ENCODE assay signal across 9 mouse cellular contexts in genomic region chr11:16257473-16257921, GRCm38 (mm10). TPM values are rescaled to one million over a fixed set of nuclear protein-coding genes. Genes with fewer than 3 reads are reported as not detected.
DNase-seq lines count a peak whose midpoint lies in the region; ATAC-seq and TF ChIP-seq lines count a peak whose summit lies in the region.
"Had no signal": no experiment of that assay in that cellular context is flagged by ENCODE, and none has a peak within 500 bp of the region (broad histone marks: within the 10 kb centered on the region; RNA-seq: fewer than 3 reads in every experiment).

Gene Vstm2a (plus strand): TSS chr11:16257724.

- ATAC-seq in lung, postnatal 0 days, result no peak
- ATAC-seq in kidney, embryonic 16.5 days (ENCODE audit: low FRiP score, low TSS enrichment), result peak; percentile 58
- ATAC-seq in liver, embryonic 13.5 days (ENCODE audit: low read depth), result no peak
- ATAC-seq in monocyte, adult 5-6 weeks (replicated peaks; ENCODE audit: insufficient number of reproducible peaks, low FRiP score, low TSS enrichment, poor library complexity, severe bottlenecking), result no peak

- H3K36me3 ChIP-seq in lung, postnatal 0 days (ENCODE audit: insufficient read depth, low read length), result no peaks in the 10 kb centered on the region
- H3K36me3 ChIP-seq in kidney, embryonic 16.5 days (ENCODE audit: insufficient read depth, low read length), result no peaks in the 10 kb centered on the region
- no peaks in the 10 kb centered on the region for H3K36me3 ChIP-seq in liver, embryonic 13.5 days

- H3K9ac ChIP-seq in lung, postnatal 0 days (replicated peaks; ENCODE audit: low read depth), result no peak within 1 kb of the TSS
- peak within 1 kb of the TSS; percentile 44; the same call in 1 of the 2 replicates for H3K9ac ChIP-seq in kidney, embryonic 16.5 days (replicated peaks; ENCODE audit: low read length)
- H3K9ac ChIP-seq in liver, embryonic 13.5 days, result no peak within 1 kb of the TSS

- no peaks in the 10 kb centered on the region for H3K9me3 ChIP-seq in lung, postnatal 0 days (ENCODE audit: low read length)
- no peaks in the 10 kb centered on the region for H3K9me3 ChIP-seq in kidney, embryonic 16.5 days (ENCODE audit: low read length)
- no peaks in the 10 kb centered on the region for H3K9me3 ChIP-seq in liver, embryonic 13.5 days (replicated peaks)

- H3K4me2 ChIP-seq in lung, postnatal 0 days (replicated peaks; ENCODE audit: low read depth, low read length), result peak within 1 kb of the TSS; percentile 51
- H3K4me2 ChIP-seq in kidney, embryonic 16.5 days (replicated peaks; ENCODE audit: low read depth, low read length), result peak within 1 kb of the TSS; percentile 90
- H3K4me2 ChIP-seq in liver, embryonic 13.5 days, result peak within 1 kb of the TSS; percentile 55

- no peak for TF ChIP-seq POLR2A in lung, adult 2 months (IDR thresholded peaks at IDR 0.05; ENCODE audit: borderline replicate concordance, extremely low read depth, low read depth, low read length)

- peak within 1 kb of the TSS; percentile 28 for H3K4me3 ChIP-seq in lung, postnatal 0 days (ENCODE audit: low read depth, low read length)
- H3K4me3 ChIP-seq in lung, adult 2 months (replicated peaks; ENCODE audit: extremely low read depth, low read depth, low read length), result no peak within 1 kb of the TSS
- H3K4me3 ChIP-seq in kidney, embryonic 16.5 days (ENCODE audit: low read length), result peak within 1 kb of the TSS; percentile 56
- peak within 1 kb of the TSS; percentile 42 for H3K4me3 ChIP-seq in liver, embryonic 13.5 days (replicated peaks)

- no peak for TF ChIP-seq EP300 in lung, postnatal 0 days (IDR thresholded peaks at IDR 0.05)

- peak; percentile 8 for DNase-seq in lung, postnatal 0 days (ENCODE audit: low spot score)
- DNase-seq in lung, adult 2 months, result no peak
- DNase-seq in cerebellum, postnatal 25 days, result peak; percentile 78 to 80
- DNase-seq in frontal cortex, postnatal 36 days (ENCODE audit: low spot score in 2 of 2), result peak; percentile 77 to 83
- no peak for DNase-seq in liver, embryonic 13.5 days
- peak; percentile 66 for DNase-seq in right cerebral cortex, postnatal 14 days

- H3K27ac ChIP-seq in lung, postnatal 0 days (ENCODE audit: low read length), result no peak within 1 kb of the TSS
- H3K27ac ChIP-seq in kidney, embryonic 16.5 days (ENCODE audit: low read length), result no peak within 1 kb of the TSS
- H3K27ac ChIP-seq in liver, embryonic 13.5 days, result no peak within 1 kb of the TSS

- TF ChIP-seq CTCF in lung, postnatal 0 days (IDR thresholded peaks at IDR 0.05), result no peak
- no peak for TF ChIP-seq CTCF in lung, adult 2 months (IDR thresholded peaks at IDR 0.05; ENCODE audit: insufficient read depth, low read length)

- no peaks in the 10 kb centered on the region for H3K4me1 ChIP-seq in lung, postnatal 0 days (ENCODE audit: insufficient read depth, low read depth, low read length)
- H3K4me1 ChIP-seq in lung, adult 2 months (ENCODE audit: control insufficient read depth, insufficient read depth, low read length), result no peaks in the 10 kb centered on the region
- peaks cover 13% of the 10 kb centered on the region; the same call in 1 of the 2 replicates for H3K4me1 ChIP-seq in kidney, embryonic 16.5 days (ENCODE audit: insufficient read depth, low read length)
- no peaks in the 10 kb centered on the region for H3K4me1 ChIP-seq in liver, embryonic 13.5 days (replicated peaks)

- 3% methylated on average over 44 of the region's 44 CpGs for WGBS in lung, postnatal 0 days
- under 1% methylated on average over 44 of the region's 44 CpGs for WGBS in lung, adult 2 months
- under 1% methylated on average over 44 of the region's 44 CpGs for WGBS in kidney, embryonic 16.5 days
- WGBS in liver, embryonic 13.5 days (ENCODE audit: insufficient replicate concordance), result under 1% methylated on average over 43 of the region's 44 CpGs

- H3K27me3 ChIP-seq in lung, postnatal 0 days (replicated peaks; ENCODE audit: insufficient read depth, low read length), result peaks cover 23% of the 10 kb centered on the region; the same call in 1 of the 2 replicates
- H3K27me3 ChIP-seq in kidney, embryonic 16.5 days (ENCODE audit: insufficient read depth, low read length), result peaks cover 47% of the 10 kb centered on the region
- H3K27me3 ChIP-seq in liver, embryonic 13.5 days, result peaks cover 45% of the 10 kb centered on the region

RNA-seq across cellular contexts. Expression of gene Vstm2a, which starts in this region (rescaled TPM):
- polyA plus RNA-seq in lung, postnatal 0 days (2015; fragmentation: Nextera tagmentation; extraction: Ambion mirVana), result 0.43 and 0.51 TPM in 2 replicates
- 1.0 and 1.2 TPM in 2 replicates for polyA plus RNA-seq in lung, adult 2 months (2012; rRNA removed)
- polyA plus RNA-seq in kidney, embryonic 16.5 days (2015; fragmentation: Nextera tagmentation; extraction: Ambion mirVana), result 0.32 and 0.56 TPM in 2 replicates
- polyA plus RNA-seq in liver, embryonic 13.5 days (2015; fragmentation: Nextera tagmentation; extraction: Ambion mirVana), result 0.08 and 0.09 TPM in 2 replicates
- total RNA-seq in monocyte, adult 5-6 weeks (2017), result not detected in 3 replicates
- total RNA-seq: neutrophil, adult 5-6 weeks had no signal

Comparison
In these comparisons a context has a peak if more than half of its experiments do, and no peak if none do; other contexts are left out.
1. Peak in DNase-seq, H3K4me3 ChIP-seq and H3K4me2 ChIP-seq in lung, postnatal 0 days; RNA of the gene not detected or under 1 TPM.
2. Peak in ATAC-seq, H3K4me3 ChIP-seq, H3K9ac ChIP-seq and H3K4me2 ChIP-seq in kidney, embryonic 16.5 days; RNA of the gene not detected or under 1 TPM.
3. DNase-seq: peak in cerebellum, postnatal 25 days (2 of 2), frontal cortex, postnatal 36 days (2 of 2) and right cerebral cortex, postnatal 14 days (single experiment); none in lung, adult 2 months (single experiment) and liver, embryonic 13.5 days (single experiment).
4. Peak in every context shown above with its lines, with median percentiles within 50 percentile points of each other: H3K4me2 ChIP-seq.